Mouse (Mus musculus): ENCODE measurements around the gene Meiob.

The Meiob gene

GRCm38 (mm10) chr17:24821351-24822280, 17.5 kb downstream of the Meiob start:
- DNase-seq (ENCODE audit: low read depth) = no peak

- DNase-seq (ENCODE audit: low read depth) = no peak
Measured at GRCm38 (mm10) chr17:24839842-24840241, 35.8 kb downstream of the Meiob start, which contains the start of gene Hagh. Gene Hagh, plus strand, starts transcription at chr17:24840143.

GRCm38 (mm10) chr17:24840341-24840740, 36.3 kb downstream of the Meiob start:
- no peak for DNase-seq (ENCODE audit: low read depth)

- DNase-seq (ENCODE audit: low read depth) = peak; percentile 27
Measured at GRCm38 (mm10) chr17:24841133-24841532, 37.0 kb downstream of the Meiob start.

DNA sequence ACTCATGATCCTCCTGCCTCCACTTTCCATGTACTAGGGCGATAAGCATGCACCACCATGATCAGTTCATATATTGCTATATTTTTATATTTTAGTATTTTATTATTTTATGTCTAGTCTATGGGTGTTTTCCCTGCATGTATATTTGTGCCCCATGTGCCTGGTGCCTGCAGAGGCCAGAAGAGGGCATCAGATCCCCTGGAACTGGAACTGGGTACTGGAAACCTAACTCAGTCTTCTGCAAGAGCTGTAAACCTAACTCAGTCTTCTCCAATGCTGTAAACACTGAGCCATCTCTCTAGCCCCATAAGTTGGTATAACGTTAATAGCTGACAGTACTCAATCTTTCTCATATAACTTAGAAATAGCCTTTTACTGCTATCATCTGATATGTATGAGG, 38.5 kb downstream of the Meiob start:
- peak; percentile 54 for DNase-seq (ENCODE audit: low read depth)

DNA sequence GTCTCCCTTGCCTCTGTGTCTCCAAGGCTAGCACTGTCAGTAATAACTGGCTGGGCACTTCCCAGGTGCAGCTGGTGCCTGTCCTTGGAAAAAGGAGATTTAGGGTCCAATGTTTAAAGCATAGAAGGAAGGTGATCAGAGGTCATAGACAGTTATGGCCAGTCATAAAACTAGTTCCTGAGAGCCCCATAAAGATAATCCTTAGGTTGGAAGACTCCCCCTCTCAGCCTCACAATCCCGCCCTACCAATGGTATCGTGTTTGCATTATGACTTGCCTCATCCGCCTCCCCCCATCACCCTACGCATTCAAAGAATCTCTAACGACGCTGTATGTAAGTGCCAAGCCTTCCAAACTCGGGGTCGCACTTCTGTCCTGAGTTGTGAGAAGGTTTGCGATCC, 40.4 kb downstream of the Meiob start:
- DNase-seq (ENCODE audit: low read depth) = no peak

DNA sequence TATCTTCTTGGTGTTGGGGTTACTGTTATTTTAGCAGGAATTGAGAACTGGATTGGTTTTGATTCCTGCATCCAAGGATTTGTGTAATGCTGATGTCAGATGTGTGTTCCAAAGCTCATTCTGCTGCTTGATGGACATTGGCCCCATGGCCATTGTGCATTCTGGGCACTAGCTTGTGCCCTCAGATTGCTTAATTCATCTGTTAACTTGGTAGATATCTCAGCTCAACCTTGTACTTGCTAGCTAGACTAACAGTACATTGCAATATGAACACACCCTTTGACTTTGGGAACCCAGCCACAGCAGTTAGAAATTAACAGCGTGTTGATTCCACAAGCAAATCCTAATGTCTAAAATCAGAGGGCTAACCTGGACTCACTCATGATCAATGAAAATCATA, 43.3 kb downstream of the Meiob start:
- DNase-seq (ENCODE audit: low read depth) = no peak

DNA sequence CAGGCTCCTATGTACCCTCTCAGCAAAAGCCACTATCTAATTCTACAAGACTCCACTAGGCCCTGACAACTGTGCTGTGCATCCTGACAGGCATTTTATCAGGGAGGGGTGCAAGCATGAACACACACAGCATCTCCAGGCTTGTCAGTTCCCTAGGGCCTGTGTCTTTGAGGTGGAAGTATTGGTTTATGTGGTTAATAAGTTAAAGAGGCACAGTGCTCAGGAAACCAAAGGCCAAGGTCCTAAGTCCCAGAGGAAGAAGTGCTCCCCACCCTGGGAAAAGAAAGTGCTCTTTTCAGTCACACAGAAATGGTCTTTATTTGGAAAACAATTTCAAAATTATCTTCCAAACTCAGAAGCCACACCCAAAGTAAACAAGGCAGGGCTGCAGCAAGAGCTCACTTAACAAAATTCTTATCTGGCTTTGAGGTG, 44.5 kb downstream of the Meiob start:
- peak; percentile 34 for DNase-seq (ENCODE audit: low read depth)

GRCm38 (mm10) chr17:24849733-24850064, 45.6 kb downstream of the Meiob start:
- no peak for DNase-seq (ENCODE audit: low read depth)

GRCm38 (mm10) chr17:24850065-24850772, 46.1 kb downstream of the Meiob start, which contains the start of gene Fahd1:
Gene Fahd1, minus strand, starts transcription at chr17:24850364.
- peak; percentile 99 for DNase-seq (ENCODE audit: low read depth)

- DNase-seq (ENCODE audit: low read depth) = no peak
Measured at GRCm38 (mm10) chr17:24850773-24851127, 46.7 kb downstream of the Meiob start.

DNA sequence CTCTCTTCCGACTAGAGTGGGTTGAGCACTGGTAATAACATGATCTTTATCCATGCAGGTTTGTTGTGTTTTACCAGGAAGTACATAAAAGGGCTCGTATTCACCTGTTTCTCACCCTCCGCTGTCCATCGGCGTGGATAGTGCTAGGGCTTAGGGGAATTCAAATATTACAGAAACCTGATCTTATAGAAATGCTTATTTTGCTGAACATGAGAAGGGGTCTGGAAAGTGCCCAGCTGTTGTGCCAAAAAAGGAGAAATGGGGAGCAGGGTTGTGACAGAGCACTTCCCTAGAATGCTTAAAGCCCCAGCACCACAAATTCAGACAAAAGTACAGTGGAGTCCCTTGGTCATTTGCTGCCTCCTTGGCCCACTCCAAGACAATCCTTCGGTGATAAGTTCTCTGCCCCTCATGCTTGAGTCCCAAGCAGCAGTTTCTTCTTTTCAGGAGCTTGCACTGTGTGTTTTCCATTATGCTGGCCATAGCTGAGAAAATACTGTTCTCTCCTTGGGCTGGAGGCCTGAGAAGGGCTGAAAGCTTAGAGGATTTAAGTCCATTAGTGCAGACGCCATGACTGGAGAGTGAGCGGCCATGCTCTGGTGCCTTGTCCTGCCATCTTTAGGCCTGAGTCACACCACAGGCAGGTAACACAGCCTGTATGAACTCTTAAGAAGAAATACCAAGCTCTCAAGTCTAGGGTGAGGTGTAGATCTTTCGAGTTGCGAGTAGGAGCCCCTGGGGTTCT, 47.5 kb downstream of the Meiob start:
- DNase-seq (ENCODE audit: low read depth) = no peak

DNA sequence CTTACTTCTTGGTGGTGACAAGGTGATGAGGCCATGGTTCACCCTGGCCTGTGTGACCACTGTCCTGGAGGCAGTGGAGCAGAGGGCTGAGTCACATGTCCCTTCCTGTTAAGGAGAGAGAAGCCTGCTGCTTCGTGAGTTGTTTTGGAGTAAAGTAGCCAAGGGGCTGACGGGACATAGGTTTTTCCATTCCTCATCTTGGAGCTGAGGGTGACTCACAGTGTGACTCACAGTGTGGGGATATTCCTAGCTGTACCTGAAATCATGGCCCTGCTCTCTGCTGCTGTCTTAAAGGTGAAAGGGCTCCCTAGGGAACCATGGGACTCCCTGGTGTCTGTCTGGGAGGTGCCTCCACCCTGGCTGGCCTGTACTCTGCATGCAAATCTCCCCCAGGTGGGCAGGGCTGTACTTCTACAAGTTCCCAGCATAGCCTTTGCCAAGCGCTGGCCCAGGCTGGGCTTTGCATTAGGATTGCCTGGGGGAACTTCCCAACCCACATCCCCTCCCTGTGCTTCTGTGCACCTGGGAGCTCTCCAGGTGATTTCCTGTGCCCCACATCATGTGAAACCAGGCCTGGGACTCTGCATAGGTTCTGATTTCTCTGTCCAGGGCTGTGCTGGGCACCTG, 51.9 kb downstream of the Meiob start:
- peak; percentile 25 for DNase-seq (ENCODE audit: low read depth)

DNA sequence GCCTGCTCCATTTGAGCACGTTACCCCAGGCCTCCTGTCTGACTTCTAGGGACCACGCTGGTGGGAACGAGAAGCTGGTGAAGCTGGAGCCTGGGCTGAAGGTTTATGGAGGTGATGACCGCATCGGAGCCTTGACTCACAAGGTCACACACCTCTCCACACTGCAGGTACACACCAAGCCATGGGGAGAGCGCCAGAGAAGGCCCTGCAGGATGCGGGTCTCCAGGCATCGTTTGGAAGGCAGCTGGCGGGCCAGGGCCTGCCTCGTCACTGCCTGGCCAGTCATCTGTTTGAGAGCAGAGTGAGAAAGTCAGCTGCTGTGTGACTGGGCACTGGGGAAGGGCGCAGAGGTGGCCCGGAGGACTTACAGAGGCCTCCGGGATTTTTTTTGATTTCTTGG, 52.5 kb downstream of the Meiob start:
- no peak for DNase-seq (ENCODE audit: low read depth)

DNA sequence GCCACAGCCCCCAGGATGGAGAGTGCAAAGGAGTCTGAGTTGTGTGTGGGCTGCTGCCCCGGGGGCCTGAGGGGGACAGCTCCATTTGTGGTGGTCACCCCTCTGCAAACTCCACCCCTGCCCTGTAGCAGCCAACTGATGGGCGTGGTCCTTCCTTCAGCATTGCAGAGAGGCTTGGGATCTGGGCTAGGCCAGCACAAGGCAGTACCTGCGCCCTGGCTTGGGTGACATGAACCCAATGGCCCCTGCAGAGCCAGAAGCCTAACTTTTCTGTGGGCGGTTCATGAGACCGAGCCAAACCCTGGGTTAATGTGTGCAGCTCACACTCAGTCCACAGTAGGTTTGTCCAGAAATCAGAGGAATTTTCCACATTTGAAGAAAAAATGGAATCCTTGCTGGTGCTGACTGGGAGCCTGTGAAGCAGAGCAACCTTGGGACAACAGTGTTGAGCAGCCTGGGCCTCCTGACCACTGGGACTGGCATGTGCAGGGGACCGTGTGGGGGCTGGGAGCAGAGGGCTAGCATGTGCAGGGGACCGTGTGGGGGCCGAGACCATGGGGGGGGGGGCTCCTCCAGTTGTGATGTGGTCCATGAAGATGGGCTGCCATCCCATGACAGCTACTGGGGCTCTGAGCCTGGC, 53.9 kb downstream of the Meiob start:
- DNase-seq (ENCODE audit: low read depth) = no peak

- peak; percentile 71 for DNase-seq (ENCODE audit: low read depth)
Measured at GRCm38 (mm10) chr17:24858967-24859366, 54.9 kb downstream of the Meiob start.

- no peak for DNase-seq (ENCODE audit: low read depth)
Measured at GRCm38 (mm10) chr17:24860076-24860475, 56.0 kb downstream of the Meiob start.

DNA sequence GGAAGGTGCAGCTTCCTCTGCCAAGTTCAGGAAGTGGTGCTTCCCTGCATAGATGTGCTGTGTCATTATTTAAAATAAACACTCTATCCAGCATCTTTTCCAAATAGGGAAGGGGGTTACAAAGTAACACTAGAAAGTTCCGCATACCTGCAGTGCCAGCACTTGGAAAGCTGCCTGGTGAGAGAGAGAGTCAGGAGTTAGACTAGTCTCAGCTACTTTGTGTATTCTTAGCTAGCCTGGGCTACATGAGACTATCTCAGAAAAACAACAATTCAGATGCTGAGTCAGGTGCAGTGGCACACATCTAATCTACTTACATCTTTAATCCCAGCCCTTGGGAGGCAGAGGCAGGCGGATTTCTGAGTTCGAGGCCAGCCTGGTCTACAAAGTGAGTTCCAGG, 57.7 kb downstream of the Meiob start:
- DNase-seq (ENCODE audit: low read depth) = no peak

DNA sequence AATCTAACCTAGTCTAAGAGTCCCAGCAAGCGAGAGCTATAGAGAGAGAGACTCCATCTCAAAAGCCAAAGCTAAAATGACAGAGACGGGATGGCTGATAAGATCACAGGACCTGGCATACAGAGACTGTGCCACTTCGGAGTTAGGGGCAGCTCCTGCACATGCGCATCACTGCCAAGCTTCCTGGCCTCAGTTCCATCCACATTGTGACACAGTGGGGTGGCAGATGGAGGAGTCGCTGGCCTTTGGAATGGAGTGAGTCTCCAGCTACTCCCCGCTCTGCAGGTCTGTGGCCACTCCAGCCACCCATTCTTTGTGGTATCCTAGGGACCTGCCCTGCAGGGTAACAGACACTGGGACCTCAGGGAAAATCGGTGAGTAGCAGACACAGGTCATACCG, 61.7 kb downstream of the Meiob start, which contains the start of gene Igfals:
Gene Igfals, plus strand, starts transcription at position 222 of the 400 bp plus-strand sequence.
- no peak for DNase-seq (ENCODE audit: low read depth)

GRCm38 (mm10) chr17:24867914-24868313, 63.8 kb downstream of the Meiob start:
- no peak for DNase-seq (ENCODE audit: low read depth)

- no peak for DNase-seq (ENCODE audit: low read depth)
Measured at GRCm38 (mm10) chr17:24873695-24874404, 69.8 kb downstream of the Meiob start.
